Mouse (Mus musculus) E14TG2a.4 (cell line): ENCODE results near the gene Hoxd9.
A peak's percentile ranks its signal among the peaks of the same experiment; 100 is the strongest.

Experiments used
- H3K27me3 ChIP-seq: 2 replicates; pipeline ENCODE4 v1.6.1; 2014; ENCODE audit warnings: low read length, control low read depth; ENCODE audit not compliant: insufficient read depth
- H3K36me3 ChIP-seq: 2 replicates; pipeline ENCODE4 v1.6.1; 2014; ENCODE audit warnings: low read length, control low read depth; ENCODE audit not compliant: insufficient read depth
- H3K4me1 ChIP-seq: replicated peaks from 2 replicates; pipeline ENCODE4 v1.6.1; 2014; ENCODE audit warnings: low read depth, low read length, control low read depth
- H3K4me3 ChIP-seq: replicated peaks from 2 replicates; pipeline ENCODE4 v1.5.1; 2014; ENCODE audit warnings: mild to moderate bottlenecking, low read length
- H3K9me3 ChIP-seq: 2 replicates; pipeline ENCODE4 v1.6.1; 2014; ENCODE audit warnings: low read length, control low read depth
- CTCF ChIP-seq: conservative IDR thresholded peaks from 2 replicates; pipeline ENCODE4 v1.5.1; 2014; ENCODE audit warnings: low read length
- NANOG ChIP-seq: IDR thresholded peaks from 2 replicates; pipeline ENCODE4 v1.6.1; 2014; ENCODE audit warnings: borderline replicate concordance, low read length, mixed read lengths
- POU5F1 ChIP-seq: IDR thresholded peaks from 2 replicates; pipeline ENCODE4 v1.6.1; 2014; ENCODE audit warnings: low read length, borderline replicate concordance

Gene Hoxd9

GRCm38 (mm10) chr2:74666411-74666810 is 31.1 kb upstream of the Hoxd9 start:
- Histone ChIP-seq H3K27me3 (peaks cover 91% of the 10 kb centered on the region), H3K9me3 (no peaks in the 10 kb centered on the region; the same call in 1 of the 2 replicates), H3K4me1 (peaks cover 28% of the 10 kb centered on the region), H3K36me3 (no peaks in the 10 kb centered on the region), H3K4me3 (no peak overlapping the region)
- TF ChIP-seq NANOG (no peak), CTCF (no peak), POU5F1 (no peak)

- TF ChIP-seq CTCF (no peak), POU5F1 (no peak), NANOG (no peak)
- Histone ChIP-seq H3K4me3 (peak overlapping the region; percentile 26; the same call in 1 of the 2 replicates), H3K9me3 (no peaks in the 10 kb centered on the region; the same call in 1 of the 2 replicates), H3K27me3 (peaks cover 91% of the 10 kb centered on the region), H3K36me3 (no peaks in the 10 kb centered on the region), H3K4me1 (peaks cover 27% of the 10 kb centered on the region)
Observed at GRCm38 (mm10) chr2:74667191-74667841, 30.2 kb upstream of the Hoxd9 start.

- TF ChIP-seq POU5F1 = no peak
- TF ChIP-seq CTCF = no peak
- no peak for TF ChIP-seq NANOG
- no peaks in the 10 kb centered on the region for H3K36me3 ChIP-seq
- no peaks in the 10 kb centered on the region; the same call in 1 of the 2 replicates for H3K9me3 ChIP-seq
- peaks cover 92% of the 10 kb centered on the region for H3K27me3 ChIP-seq
- peaks cover 33% of the 10 kb centered on the region for H3K4me1 ChIP-seq
- H3K4me3 ChIP-seq = peak within 1 kb of the TSS; percentile 75
Observed at GRCm38 (mm10) chr2:74667842-74668357, 29.6 kb upstream of the Hoxd9 start, which contains the start of gene Hoxd13. Gene Hoxd13, plus strand, starts transcription at chr2:74668310.

- Histone ChIP-seq H3K4me1 (peaks cover 33% of the 10 kb centered on the region), H3K36me3 (no peaks in the 10 kb centered on the region), H3K4me3 (peak overlapping the region; percentile 75), H3K27me3 (peaks cover 91% of the 10 kb centered on the region), H3K9me3 (peaks cover 5% of the 10 kb centered on the region)
- TF ChIP-seq POU5F1 (no peak), NANOG (no peak), CTCF (no peak)
Observed at GRCm38 (mm10) chr2:74668370-74669229, 28.9 kb upstream of the Hoxd9 start.

- H3K4me1 ChIP-seq = peaks cover 33% of the 10 kb centered on the region
- H3K4me3 ChIP-seq = 0 out of 2 replicates have a peak overlapping the region, but pooled peaks have one; percentile 75
- H3K9me3 ChIP-seq = peaks cover 11% of the 10 kb centered on the region
- no peaks in the 10 kb centered on the region for H3K36me3 ChIP-seq
- no peak for TF ChIP-seq NANOG
- no peak for TF ChIP-seq POU5F1
- TF ChIP-seq CTCF = no peak
- H3K27me3 ChIP-seq = peaks cover 91% of the 10 kb centered on the region
Observed at GRCm38 (mm10) chr2:74669230-74669578, 28.3 kb upstream of the Hoxd9 start.

GRCm38 (mm10) chr2:74669650-74670235 is 27.8 kb upstream of the Hoxd9 start:
- Histone ChIP-seq H3K27me3 (peaks cover 91% of the 10 kb centered on the region), H3K9me3 (peaks cover 17% of the 10 kb centered on the region), H3K36me3 (no peaks in the 10 kb centered on the region), H3K4me3 (no peak overlapping the region), H3K4me1 (peaks cover 33% of the 10 kb centered on the region)
- no peak for TF ChIP-seq CTCF
- no peak for TF ChIP-seq NANOG
- no peak for TF ChIP-seq POU5F1

- H3K27me3 ChIP-seq = peaks cover 93% of the 10 kb centered on the region
- H3K4me1 ChIP-seq = peaks cover 43% of the 10 kb centered on the region
- peaks cover 17% of the 10 kb centered on the region for H3K9me3 ChIP-seq
- no peaks in the 10 kb centered on the region for H3K36me3 ChIP-seq
- no peak for TF ChIP-seq POU5F1
- no peak for TF ChIP-seq NANOG
- TF ChIP-seq CTCF = no peak
- H3K4me3 ChIP-seq = no peak overlapping the region
Observed at GRCm38 (mm10) chr2:74670632-74671188, 26.8 kb upstream of the Hoxd9 start.
